Mouse (Mus musculus): ENCODE results near the gene Ptgr1.

The Ptgr1 gene

DNA sequence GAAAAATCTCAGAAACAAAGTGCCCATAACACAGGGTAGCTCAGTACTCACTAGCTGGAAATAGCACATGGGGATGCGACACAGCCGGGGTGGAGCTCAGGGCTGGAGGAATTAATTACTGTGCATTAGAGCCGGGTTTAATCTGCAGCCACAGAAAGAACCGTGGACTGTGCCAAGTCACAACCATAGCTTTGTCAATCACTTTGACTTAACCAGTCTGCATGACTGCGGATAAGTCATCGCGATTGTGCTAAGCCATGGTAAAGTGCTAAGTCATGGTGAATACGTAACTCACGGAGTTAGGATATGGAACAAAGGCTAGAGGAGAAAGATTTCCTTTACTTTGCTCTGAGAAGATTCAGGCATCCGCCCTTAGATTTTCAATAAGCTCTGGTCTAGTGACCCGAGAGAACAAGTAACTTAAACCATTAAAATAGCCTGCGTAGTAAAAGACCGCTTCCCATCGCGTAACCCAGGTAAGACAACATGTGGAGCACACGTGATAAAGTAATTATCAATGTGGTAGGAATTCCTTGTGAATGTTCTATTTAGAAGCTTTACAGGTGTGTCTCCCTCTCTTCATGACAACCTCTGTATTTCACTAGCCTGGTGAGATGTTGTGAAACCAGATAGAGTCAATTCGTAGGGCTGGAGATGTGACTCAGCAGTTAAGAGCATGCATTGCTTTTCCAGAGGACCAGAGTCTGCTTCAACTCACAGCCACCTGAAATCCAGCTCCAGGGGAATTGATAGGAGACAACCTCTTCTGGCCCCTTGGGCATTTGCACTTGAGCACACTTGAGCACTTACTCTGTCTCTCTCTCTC, 3.9 kb upstream of the Ptgr1 start:
- DNase-seq, result no peak

DNA sequence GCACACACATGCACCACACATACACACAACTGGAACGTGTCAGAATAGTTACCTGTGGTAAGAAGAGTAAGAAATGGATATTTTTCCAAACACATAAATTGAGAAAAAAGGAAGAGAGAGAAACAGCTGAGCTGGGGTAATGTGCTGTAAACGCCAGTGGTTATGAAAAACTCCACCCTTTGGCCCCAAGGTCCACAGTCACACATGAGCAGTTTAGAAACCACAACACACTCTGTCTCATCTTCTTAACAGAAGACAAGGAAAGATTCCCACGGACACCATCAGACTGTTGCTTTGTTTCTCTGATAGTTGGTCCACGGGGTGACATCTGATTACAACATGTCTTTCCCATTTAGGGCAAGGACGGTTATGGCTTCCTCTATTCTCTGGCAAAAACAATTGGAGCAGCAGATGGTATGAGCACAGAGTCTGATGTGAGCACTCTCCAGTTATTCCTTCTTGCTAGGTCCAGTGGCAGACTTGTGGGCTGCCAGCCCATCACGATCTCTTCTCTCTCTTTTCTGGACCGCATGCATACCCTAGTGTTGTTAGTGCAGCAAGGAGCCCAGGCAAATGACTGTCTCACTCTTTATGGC, 2.5 kb upstream of the Ptgr1 start:
- no peak for DNase-seq

DNA sequence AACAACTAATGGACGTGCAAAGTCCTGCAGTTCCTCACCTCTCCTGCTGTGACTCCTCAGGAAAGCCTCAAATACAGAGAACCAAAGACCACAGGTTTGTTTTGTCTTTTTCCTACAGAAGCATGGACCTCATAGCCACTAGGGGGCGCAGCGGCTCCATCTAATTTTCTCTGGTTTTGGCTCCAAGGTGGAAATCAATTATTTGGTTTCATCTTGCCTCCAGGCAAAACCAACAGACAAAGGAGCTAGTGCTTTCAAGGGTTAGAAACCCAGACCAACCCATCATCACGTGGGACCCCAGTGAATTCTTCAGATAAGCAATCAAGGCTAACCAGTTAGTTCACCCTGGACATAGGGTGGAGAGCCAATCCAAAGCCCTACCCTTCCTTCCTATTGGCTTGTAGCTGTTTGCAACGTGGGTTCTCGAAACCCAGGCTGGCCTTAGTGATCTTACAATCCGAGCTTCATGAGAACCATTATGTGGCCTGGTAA, 1.7 kb downstream of the Ptgr1 start:
- peak; percentile 54 for DNase-seq

DNA sequence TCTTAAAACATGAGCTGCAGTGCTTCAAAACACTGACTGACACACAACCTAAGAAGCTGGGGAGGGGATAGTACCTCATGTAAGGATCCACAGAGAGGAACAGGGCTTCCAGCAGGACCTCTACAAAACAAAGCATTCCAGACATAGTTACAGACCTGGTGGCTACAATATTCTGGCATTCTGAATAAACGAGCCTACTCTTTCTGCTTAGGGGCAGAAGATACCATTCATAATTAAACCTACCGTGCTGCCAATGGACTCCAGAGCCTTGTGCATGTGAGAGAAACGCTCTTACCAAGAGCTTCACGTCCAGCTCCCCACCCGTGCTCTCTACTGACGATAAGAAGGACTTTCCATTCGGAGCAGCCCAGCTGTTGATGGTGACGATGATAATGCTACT, 4.1 kb downstream of the Ptgr1 start:
- DNase-seq, result no peak

DNA sequence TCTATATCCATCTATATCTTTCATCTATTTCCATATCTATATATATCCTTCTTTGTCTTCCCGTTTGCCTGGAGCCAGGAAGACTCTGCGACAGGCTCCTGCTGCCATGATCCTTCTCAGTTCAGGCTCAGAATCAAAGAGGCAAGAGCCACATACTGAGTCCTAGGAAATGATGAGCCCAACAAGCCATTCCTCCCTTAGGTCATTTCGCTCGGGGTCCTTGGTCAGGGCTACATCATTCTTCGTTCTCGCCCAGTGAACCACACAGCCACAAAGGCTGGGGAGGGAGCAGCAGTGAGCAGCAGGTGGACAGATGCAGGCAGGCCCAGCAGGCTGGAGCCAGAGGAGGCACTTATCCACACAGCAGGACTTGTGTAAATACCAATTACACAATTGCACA, 5.5 kb downstream of the Ptgr1 start:
- DNase-seq, result no peak

DNA sequence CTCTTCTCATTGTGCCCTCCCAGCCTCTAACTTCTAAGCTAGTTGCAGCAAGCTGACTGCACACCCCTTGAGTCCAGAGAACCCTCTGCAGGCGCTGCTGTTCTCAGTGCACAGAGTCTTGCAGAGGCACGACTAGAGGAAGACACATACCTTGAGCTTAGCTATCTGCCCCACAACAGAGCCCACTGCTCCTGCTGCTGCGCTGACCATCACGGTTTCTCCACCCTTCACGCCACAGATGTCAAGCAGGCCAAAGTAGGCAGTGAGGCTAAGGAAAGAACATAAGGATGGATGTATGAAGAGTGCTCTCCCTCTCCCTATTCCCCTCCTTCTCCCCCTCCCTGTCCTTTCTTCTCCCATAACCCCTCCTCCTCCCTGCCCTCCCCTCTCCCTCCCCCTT, 11.2 kb downstream of the Ptgr1 start:
- no peak for DNase-seq

DNA sequence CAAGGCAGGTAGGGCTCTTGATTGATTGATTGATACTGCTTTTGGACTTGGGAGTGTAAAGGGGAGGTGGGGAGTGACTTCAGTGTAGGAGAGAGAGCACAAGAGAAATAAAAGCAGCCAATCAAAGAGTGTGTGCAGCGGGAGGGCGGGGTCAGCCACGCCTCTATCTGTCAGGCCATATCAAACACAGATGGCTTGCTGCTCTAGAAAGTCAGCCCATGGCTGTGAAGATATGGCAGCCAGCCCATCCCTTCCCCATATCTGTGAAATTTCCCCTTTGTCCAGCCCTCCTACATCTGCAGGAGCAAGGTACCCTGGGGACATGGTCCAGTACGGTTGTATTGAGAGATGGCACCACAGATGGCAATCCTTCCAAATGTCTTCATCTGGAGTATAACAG, 16.2 kb downstream of the Ptgr1 start:
- DNase-seq, result no peak

DNA sequence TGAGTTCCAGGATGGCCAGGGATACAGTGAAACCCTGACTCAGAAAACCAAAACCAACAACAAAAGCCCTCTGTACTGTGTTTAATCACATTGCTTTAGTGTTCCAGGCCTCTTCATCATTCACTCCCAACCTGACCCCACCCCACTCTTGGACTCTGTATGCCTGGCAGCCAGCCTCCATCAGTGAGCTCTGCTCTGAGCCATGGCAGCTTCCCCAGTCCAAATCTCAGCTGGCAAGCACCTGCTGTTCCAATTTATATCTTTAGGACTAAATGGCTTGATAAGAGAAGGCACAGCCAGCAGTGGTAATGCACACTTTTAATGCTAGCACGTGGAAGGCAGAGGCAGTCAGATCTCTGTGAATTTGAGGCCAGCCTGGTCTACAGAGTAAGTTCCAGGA, 21.8 kb downstream of the Ptgr1 start:
- DNase-seq, result no peak

DNA sequence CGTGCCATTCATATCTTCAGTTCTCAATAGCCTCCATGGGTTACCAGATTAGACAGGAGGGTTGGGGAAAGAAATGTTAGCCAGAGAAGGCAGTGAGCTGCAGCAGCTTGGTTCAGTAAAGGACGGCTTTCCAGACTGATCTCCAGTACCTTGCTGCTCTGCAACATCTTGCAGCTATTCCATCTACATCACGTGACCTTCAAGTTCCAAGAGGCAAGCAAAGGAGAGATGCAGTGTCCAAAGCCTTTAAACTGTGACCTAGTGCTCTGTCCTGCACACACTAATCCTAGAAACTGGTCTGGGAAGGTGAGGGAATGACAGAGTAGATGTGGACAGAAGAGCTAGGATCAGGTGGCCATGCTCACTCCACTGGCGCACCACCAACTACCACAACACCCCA, 23.6 kb downstream of the Ptgr1 start:
- no peak for DNase-seq

DNA sequence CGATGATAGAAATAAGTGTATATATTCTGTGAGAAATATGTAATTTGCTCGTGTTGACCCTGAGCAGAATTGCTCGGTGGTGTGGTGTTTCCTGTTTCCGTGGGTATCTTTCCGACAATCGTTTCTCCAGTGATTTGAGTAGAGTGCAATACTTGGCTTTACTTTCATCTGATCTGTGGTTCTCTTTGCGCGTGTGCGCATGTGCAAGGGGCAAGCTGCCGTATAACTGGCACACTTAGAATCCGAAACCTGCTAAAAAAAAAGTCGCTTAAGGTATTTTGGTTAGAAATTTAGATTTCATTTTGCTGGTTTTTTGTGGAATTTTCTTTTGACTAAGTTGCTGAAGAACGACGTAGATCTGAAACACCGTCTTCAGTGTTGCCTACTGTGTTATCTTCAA, 25.2 kb downstream of the Ptgr1 start:
- DNase-seq, result no peak

DNA sequence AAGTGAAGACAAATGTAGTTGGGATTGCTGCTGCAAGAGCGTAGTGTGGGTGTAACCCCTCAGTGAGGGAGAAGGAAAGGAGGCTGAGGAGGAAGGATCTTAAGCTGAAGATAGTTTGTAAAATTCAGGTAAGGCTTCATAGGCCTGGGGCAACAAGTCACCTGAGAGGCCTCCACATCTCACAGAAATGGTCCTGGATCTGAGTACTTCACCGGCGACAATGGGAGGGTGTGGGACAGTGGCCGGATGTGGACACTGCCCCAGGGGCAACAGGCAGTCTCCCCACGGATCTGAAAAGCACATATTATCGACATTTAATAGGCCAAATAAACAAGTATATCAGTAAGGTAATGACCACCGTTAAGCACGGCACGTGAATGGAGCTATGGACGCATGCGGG, 34.3 kb downstream of the Ptgr1 start:
- DNase-seq, result no peak

DNA sequence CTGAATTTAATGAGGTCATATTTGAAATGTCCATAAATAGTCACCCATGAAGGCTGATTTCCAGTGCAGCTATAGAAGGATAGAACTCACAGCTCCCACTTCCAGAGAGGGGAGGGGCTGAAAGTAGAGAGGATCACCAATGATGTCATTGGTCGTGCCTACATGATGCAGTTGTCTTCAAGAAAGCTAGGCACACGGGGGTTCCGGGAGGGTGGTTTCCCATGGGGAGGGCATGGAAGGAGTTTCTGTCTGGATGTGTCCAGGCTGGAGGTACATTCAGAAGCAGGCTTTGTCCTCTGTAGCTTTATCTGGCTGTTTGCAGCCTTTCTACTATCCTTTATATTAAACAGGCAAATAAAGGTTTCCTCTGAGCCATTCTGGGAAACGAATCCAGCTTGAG, 38.5 kb downstream of the Ptgr1 start:
- DNase-seq, result no peak

DNA sequence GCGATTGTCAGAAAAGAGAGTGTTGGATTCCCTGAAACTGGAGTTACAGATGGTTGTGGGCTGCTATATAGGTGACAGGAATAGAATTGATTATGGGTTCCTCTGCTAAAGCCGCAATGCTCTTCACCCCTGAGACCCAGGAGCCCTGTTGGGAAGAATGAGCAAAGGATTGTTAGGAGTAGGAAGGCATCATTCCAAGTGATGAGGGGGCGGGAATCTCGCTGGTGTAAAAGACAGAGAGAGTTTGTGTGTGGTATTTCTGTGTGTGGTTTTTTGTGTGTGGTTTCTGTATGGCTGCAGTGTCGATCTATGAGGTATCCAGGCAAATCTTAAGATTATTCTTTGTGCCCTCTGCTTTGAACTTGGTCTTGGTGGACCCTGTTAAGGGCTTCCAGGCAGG, 42.2 kb downstream of the Ptgr1 start:
- DNase-seq, result peak; percentile 38

DNA sequence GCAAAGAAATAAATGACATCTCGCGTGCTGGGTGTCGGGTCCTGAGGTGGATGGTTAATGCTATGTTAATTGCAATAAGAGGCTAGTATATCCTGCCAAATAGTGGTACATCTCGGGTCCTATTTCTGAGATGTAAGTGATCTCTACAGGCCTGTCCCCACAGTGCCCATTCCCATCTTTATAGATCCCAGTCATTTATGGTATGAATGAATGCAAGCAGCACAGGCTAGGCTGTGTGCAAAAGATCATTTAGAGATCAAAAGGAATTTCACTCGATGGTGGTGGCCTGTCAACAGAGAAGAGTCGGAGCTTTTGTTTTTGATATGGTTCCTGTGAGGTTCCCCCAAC, 42.7 kb downstream of the Ptgr1 start:
- DNase-seq, result no peak

DNA sequence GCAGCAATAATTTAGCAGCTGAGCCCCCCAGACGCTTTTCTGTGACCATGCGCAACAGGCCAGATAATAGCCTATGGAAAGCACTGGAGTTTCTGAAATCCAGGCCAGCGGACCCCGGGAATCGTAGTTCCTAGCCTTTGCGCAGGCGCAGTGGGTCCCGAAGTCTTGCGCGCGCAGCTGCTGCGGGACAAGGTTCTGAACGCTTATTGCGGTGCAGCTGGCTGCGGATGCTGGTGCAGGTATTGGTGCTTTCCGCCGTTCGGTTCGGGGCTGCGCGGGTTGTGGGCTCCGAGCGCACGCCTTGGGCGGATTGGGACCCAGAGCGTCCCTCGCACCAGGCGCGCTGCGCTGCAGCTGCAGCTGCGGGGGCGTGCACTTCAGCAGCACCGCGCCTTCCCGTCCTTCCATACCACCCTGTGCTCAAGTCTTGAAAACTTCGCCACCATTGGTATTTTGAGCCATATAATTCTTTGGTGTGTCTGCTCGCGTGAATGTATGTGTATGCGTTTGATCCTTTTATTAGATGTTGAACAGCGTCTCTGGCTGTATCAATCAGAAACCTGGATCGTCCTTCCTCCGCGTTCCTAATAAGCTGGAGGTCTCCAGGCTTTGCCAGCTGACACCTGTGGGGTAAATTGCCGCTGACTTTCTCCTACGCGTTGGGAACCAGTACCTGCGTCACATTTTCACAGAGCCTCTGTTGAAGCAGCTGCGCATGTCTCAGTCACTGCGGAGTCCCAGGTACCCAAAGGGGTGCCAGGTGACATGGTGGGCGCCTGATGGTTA, 43.3 kb downstream of the Ptgr1 start, which contains the start of gene Zkscan16:
TSS of gene Zkscan16 (plus strand) at position 209 of the 786 bp plus-strand sequence.
- DNase-seq, result peak; percentile 94

DNA sequence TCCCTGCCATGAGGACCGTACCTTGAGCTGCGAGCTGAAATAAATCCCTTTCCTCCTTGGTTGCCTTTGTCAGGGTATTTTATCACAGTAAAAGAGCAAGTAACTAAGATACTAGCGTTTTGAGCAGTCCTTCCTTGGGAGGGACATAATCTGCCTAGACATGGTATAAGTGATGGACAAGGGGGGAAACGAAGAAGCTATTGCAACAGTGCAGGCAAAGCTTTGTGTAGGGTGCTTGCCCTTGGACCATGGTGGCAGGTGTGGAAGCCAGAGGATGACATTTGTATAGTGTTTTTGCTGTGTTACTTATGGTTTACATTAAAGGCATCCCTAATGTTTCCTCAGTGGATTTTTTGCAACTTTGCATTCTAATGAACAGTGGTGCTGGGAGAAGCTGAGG, 44.0 kb downstream of the Ptgr1 start:
- no peak for DNase-seq

DNA sequence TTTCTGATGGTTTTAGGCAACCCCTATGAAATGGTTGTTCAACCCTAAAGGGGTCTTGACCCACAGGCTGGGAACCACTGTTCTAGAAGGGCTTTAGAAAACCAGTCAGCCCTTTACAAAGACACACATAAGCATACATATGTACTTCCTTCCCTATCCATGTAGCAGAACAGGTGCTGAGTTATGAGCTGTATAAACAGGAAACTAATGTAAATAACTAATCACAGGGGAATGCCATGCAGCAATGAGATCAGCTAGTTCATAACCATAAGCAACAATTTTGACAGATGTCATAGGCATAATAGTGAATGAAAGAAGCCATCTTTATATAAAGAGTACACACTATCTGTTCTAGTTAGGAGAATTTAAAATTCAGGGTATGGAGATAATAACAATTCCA, 45.3 kb downstream of the Ptgr1 start:
- DNase-seq, result no peak

DNA sequence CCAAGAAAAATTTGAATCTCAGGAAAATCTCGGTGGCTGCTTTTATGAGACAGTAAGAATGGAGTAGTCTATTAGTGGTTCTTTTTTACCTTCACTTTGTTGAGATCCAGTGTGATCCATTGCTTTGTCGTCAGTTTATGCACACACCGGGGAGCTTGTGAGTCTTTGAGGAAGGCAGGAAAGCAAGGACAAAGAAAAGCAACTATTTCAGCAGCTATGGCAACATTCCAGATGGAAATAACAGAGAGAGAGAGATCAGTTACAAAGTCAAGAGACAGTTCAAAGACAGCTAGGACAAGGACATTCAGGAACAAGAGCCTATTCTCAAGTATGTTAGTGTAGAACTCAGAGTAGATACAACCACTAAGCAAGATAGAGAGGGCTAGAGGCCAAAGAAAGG, 51.1 kb downstream of the Ptgr1 start:
- DNase-seq, result no peak

DNA sequence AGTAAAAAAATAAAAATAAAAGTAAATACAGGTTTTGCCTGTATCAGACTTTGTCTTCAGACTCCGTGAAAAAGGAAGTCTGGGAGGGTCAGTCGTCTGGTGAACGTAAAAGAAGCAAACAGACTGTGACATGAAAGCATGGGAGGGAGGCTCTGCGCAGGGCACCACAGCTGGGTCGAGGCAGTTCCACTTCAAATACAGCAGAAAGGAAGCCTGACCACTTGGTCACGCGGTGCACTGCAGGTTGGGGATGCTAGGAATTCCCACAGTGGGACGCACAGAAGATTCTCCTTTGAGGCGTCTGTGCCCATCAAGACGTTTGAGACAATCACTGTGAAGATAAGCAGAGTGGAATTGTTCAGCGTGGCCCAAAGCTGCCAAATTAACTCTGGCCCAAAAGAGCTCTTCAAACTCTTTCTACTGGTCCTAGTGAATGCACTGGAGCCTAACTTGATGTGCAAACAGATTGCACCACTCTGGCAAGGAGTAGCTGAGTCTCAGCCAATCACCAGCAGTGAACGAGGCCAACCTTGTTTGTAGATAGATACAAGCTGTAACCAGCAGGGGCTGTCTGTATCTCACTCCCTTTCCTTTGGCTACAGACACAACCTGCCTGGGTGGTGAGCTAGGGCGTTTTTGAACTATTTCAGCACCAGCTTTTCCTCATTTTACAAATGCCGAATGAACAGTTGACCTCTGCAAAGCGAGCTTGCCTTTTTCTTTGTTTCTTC, 52.0 kb downstream of the Ptgr1 start:
- no peak for DNase-seq

DNA sequence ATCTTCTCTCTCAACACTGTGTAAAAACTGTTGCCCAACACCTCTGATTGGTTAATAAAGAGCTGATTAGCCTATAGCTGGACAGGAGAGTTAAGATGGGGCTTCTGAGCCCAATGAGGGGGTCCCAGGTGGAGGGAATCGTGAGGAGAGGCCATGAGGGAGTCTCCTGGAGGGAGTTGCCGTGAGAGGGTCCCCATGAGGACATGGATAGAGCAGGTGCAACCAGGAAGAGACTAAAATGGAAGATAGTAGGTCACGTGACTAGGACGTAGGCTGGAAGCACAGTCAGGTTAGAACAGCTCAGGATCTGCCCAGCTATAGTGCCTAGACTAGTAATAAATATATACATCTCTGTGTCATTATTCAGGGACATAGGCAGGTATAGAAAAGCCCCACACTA, 52.6 kb downstream of the Ptgr1 start:
- DNase-seq, result no peak

DNA sequence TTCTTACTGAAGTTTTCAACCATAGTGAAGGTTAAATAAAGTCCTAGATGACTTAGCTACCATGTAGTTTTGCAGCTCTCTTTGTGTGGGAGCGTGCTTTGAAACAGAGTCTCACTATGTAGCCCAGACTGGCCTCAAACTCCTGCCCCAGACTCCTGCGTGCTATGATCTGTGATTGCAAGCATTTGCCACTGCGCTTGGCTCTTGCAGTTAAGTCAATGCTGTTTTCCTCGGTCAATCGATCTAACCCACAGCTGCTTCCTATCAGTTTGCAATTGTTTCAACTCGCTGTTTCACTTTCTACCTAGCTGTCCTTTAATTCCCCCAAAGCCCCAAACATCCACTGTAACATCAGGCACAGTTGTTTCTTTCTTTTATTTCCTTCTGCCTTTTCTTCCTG, 54.4 kb downstream of the Ptgr1 start:
- no peak for DNase-seq

DNA sequence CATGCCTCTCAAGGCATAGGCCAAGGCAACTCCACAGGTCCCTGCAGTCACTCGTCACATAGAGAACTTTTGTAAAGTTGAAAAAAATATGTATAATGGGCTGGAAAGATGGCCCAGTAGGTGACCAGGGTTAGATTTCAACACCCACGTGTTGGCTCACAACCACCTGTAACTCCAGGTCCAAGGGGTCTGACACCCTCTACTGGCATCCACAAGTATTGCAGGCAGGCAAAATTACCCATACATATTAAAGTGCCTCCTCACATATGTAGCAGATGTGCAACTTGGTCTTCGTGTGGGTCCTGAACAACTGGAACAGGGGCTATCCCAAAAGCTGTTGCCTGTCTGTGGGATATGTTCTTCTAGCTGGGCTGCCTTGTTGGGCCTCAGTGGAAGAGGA, 59.3 kb downstream of the Ptgr1 start:
- DNase-seq, result no peak

DNA sequence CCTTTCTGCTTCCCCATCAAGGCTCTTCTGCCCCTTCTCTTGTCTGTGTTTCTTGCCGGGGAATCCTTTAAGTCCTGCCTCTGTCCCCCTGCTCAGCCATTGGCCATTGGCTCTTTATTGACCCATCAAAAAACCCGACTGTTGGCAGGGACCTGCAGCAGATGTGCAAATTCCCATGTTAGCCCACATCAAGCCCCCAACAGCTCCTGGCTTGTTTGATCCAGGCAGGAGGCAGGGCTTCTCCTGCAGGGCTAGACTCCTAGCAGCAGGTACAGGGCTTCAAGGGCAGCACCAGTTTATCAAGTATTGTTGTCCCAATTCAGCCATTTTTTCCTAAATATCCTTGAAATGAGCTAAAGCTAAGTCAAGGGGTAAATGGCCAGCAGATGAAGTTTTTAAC, 60.8 kb downstream of the Ptgr1 start:
- DNase-seq, result no peak

Measured in right cerebral cortex, postnatal 25 days (tissue).